Mouse (Mus musculus): Measurements from ENCODE around the gene Rab5c.
A peak's percentile ranks its signal among the peaks of the same experiment; 100 is the strongest.

Rab5c gene

DNA sequence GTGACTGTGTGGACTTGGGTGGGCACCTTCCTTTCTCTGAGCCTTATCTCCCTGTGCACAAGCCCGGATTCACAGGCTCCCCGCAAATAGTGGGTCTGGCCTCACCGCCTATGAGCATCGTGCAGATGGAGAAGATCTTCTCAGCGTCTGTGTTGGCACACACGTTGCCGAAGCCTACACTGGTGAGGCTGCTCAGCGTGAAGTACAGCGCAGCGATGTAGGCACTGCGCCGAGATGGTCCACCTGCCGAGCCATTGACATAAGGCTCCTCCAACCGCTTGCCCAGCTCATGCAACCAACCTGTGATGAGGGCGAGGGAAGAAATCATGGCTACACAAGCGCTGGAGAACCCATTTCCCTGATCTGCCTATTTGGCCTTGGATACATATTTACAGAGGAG lies 12.1 kb upstream of the Rab5c start:
- DNase-seq = no peak

GRCm38 (mm10) chr11:100749469-100749868 lies 11.5 kb upstream of the Rab5c start:
- no peak for DNase-seq

DNA sequence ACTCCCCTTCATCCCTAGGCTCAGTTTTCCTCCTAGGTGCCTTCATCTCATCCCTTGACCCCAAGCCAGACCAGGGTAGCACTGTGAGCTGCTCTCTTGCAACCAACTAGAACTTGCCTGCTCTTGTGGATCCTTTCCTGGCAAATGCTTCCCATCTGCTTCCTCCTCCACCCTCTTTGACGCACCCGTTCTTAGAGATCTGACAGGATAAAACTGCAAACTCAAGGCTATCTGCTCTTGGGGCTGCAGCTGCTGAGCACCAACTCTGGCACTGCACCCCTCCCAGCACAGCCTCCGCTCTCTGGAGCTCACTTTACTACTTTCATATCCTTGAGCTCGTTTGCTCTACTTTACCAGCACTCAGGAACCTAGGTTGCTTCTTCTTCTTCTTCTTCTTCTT lies 10.6 kb upstream of the Rab5c start:
- no peak for DNase-seq

DNA sequence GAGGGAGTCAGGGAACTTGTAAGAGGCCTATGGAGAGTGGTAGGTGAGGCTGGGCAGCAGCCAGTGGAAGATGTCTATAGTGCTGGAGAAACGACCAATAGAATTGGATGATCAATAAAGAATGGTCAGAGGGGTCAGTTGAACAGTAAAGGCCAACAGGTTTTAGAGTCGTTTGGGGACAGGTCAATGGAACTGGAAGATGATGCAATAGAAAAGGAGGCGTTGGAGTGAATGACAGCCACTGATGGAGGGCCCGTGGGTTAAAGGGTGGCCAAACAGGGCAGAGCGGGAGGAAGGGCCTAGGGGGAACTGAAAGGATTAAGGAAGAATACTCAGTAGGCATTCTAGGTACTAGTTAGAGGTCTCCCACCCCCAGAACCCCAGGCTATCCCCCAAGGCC lies 9.1 kb upstream of the Rab5c start:
- DNase-seq = no peak

DNA sequence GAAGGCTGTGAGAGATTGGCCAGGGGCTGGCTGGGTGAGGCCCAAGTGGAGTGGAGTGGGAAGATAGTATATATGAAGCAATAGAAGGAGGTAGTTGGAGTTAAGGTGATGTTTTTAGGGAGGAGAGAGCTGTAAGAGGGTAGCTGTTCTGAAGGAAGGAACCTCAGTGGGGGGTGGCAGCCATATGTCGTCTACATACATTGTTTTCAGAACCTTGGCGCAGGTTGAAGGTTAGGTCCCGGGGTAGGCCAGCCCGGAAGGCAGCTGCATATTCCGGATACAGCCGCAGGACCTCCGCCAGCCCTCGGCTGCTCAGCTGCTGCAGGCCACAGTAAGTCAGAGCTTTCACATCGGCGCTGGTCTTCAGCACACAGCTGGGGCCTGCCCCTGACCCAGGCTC lies 8.5 kb upstream of the Rab5c start:
- DNase-seq = no peak

DNA sequence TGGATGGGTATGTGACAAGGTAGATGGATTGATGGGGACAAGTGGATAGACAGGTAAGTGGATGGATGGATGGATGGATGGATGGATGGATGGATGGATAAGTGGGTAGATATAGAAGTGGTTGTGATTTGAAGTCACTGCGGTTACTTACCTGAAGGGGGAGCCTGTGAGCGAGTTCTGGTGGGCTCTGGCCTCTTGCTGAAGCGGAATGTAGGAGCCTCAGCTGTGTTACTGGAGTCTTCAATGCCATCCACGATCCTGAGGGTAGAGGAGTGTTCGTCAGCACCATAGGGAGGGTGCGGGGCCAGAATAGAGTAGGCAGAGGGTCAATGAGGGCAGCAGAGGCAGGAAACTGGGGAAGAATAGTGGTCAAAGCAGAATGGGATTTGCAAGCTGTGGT lies 7.1 kb upstream of the Rab5c start:
- peak; percentile 73 for DNase-seq

DNA sequence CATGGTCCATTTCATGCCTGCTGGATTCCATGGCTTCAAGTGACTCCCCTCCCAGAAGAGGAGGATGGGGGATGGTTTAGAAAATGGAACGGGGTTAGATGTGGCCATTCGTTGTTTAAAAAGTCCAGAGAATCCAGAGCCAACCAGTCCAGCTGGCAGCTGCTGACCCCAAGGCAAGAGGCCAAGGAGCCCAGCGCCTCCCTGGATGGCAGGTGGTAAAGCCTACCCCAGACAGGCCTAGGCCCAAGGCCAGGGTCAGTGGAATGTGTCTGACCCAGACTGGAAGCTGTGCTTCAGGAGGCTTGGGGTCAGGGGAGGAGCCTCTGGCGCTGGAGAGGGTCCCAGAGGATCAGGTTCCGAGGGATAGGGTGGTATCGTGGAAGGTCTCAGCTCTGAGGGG lies 3.3 kb upstream of the Rab5c start:
- no peak for DNase-seq

GRCm38 (mm10) chr11:100738749-100739148 lies 734 bp upstream of the Rab5c start:
- no peak for DNase-seq

DNA sequence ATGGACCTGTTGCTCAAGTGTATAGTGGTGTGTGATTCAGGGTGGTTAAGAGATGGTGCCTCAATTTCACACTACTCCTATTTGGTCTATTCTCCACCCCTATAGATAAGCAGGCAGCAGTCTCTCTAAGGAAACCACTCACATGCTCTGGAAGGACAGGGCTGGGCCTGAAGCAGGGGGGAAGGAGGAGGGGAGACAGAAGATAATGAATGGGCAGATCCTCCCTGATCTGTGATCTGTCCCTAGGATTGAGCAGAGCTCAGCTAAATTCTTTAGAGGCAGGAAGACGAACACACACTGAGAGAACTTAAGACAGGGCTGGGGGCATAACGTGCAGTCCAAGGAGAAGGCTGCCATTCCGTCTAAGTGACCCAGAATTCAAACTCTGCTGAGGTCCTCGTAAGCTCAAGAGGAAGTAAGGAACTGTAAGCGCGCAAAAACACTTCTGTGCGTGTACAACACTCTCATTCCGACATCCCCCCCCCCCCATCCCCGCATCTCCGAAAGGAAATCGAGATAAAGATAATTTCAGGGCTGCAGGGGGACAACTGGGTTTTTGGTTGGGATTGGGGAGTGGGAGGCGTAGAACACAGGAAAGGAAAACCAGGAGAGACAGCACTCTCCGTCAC lies 796 bp downstream of the Rab5c start:
- DNase-seq = no peak

DNA sequence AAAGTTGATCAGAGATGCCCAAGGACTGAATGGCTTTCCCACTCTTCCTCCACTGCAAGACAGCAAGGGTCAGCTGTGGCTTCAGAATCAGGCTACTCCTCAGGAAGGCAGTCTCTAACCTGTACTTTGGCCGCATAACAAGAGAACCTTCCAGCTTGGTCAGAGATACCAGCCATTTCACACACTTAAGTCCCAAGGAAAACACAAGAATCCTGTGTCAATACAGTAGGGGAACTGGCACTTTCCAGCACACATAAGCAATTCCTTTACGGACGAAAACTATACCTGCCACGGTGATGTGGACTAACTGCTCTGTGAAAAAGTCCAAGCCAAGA lies 1.3 kb downstream of the Rab5c start:
- no peak for DNase-seq

- DNase-seq = no peak
Observed at GRCm38 (mm10) chr11:100735954-100736745, 1.9 kb downstream of the Rab5c start.

DNA sequence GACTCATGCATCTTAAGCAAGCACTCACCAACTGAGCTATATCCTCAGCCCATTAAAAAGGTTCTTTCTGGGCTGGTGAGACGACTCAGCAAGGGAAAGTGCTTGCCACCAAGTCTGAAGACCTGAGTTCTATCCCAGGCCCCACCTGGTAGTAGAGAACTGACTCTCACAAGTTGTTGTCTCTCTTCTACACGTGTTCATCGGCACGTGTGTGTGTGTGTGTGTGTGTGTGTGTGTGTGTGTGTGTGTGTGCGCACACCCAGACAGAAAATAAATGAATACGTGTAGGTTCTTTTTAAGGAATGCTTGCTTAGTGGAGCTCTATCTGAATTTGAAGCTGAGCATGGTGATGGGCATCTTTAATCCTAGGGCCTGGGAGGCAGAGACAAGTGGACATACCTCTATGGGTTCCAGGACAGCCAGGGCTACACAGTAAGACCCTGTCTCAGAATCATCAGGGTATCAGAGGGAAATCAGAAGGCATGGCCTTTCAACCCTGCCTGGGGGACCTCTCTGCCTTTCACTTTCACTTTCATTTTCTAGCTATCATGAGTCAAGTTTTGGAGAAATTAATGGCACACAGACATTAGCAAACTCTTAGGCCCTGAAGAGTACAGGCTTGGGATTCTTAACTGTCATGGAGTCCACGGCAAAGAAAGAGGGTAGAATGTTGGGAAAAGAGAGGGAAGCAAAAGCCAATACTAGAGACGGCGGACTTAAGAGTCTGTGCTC lies 2.7 kb downstream of the Rab5c start:
- no peak for DNase-seq

- DNase-seq = no peak
Observed at GRCm38 (mm10) chr11:100730477-100731205, 7.4 kb downstream of the Rab5c start.

DNA sequence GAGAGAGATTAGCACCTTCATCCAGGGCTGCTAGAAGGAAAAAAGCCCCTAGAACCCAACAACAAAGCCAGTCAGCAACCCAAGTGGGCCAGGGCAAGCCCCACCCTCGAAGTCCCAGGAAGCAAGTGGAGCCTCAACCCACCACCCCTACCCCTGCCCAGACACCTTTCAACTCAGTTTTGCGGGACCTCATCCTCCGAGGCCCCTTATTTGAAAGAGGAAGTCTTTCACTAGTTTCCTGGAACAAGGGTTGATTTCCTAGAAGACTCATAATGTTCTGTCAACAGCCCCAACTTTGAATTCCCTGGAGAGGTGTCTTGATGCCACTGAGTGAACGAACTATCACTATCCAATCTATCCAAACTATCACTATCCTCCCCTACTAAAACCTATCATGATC lies 8.0 kb downstream of the Rab5c start:
- no peak for DNase-seq

DNA sequence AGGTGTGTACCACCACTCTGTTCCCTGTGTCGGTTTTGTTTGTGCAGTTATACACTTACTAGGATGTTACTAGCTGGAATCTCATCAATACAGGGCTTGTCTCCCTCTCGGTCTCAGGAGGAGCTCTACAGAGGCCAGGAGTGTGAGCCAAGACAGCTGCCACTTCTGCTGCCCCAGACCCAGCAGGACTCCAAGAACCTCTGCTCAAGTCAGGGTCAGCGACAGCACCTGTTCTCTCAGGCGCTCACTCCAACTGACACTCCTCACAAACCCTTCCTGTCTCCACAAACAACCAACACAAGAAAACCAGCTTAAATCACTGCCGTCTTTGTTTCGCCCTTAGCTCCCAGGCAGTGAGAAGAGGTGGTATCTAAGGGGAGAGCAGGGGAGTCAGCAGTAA lies 9.4 kb downstream of the Rab5c start:
- DNase-seq = no peak

- no peak for DNase-seq
Observed at GRCm38 (mm10) chr11:100727201-100727600, 10.8 kb downstream of the Rab5c start.

GRCm38 (mm10) chr11:100724919-100725512 lies 13.0 kb downstream of the Rab5c start:
- no peak for DNase-seq

DNA sequence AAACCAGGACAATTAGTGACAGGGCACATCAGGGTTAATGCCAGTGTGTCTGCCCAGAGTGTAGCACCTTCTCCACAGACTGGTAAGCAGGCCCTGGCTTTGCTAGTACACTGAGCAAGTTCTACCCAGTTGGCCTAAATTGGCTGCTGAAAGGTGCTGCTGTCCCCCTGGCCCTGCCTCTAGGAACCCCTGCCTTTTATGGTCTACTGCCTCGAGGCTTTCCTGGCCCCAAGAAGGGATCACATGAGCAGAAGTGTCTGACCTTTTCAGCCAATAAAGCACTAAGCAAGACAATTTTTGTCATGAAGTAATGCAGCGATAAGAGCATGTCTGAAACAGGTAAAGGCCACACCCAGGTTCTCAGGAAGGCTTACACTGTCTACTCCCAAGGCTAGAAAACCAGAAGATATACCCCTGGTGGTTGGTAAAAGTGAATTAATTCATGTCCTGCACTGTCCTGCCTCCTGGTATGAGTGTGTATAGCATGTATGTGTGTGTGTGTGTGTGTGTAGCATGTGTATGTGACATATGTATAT lies 15.5 kb downstream of the Rab5c start:
- DNase-seq = no peak

DNA sequence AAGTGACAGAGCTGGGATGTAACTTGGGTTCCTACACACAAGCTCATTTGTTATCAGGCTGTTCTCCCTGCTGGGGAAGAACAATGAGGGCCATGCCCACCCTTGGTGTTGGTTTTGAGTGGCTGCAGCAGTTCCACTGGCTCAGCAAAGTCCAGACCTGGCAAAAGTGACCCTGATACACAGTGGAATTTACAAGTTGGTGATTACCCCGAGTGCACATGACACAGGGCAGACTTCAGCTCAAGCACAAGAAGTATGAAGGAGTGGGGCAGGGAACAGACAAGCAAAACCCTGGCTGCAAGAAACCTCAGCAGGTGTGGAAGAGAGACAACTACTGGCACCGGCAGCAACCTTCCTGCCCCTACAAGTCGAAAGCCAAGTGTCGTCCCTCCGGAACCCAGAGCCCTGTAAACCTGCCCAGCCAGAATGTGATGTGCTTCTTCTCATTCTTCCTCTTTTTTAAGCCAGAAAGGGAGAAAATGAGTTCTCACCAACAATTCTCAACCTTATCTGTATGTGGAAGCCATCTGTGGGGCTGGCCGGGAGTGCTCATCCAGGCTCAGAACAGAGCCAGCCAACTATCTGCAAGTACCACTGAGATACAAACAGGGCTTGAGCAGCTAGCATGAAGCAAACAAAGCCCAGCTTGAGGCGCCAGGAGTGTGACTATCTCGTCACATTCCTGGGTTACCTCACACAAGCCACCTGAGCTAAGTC lies 16.1 kb downstream of the Rab5c start:
- DNase-seq = no peak

DNA sequence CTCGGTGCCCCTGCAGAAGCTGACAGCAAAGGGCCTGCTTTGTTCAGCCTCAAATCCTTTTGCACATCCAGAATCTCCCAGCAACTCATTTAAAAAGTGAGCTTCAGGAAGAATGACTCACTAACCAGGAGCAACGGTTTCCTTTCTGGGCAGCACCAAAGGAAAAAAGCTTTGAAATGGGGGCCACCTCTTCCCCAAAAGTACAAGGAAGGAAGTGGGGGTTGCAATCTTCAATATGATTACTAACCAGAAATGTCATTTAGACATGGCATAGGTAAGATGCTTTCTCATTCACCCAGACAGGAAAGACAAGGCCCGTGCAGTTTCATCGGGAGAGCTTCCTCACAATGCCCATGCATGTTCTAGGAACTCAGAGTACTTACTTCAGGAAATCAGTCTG lies 16.8 kb downstream of the Rab5c start:
- no peak for DNase-seq

GRCm38 (mm10) chr11:100720345-100720744 lies 17.7 kb downstream of the Rab5c start:
- DNase-seq = no peak

DNA sequence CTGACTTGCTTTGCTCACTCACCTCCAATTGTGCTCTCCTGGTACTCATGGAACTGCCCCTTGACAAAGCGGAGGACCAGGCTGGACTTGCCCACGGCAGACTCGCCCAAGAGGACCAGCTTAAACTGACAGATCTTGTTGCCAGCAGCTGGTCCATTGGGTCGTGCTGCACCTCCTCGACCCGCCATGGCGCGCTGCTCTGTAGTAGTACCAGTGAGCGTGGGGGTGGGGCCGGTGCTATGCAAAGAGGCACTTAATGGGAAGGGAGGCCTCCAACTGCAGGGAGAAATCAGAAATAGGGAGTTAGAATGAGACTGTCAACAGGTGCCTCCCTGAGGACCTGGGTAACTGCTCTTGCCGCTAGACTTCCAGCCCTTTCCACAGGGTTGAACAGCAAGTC lies 18.1 kb downstream of the Rab5c start:
- no peak for DNase-seq

Measured in embryo, embryonic 11 days (tissue).